8 mouse cellular contexts compared by ENCODE assay signal in genomic region chr10:7662471-7663141, GRCm38 (mm10). TPM values are rescaled to one million over a fixed set of nuclear protein-coding genes. Genes with fewer than 3 reads are reported as not detected.
DNase-seq lines count a peak whose midpoint lies in the region; ATAC-seq and TF ChIP-seq lines count a peak whose summit lies in the region.

No protein-coding gene starts in this region.

- peak overlapping the region; percentile 81 for H3K4me2 ChIP-seq in heart, embryonic 15.5 days
- peak overlapping the region; percentile 83 for H3K4me2 ChIP-seq in hindbrain, embryonic 12.5 days (replicated peaks)

- no peak for DNase-seq in heart, postnatal 10 days
- DNase-seq in embryo, embryonic 10 days (ENCODE audit: low spot score), result peak; percentile 78
- peak; percentile 88 for DNase-seq in lung, postnatal 10 days
- peak; percentile 77 to 78 for DNase-seq in spleen, postnatal 36 days (ENCODE audit: low spot score in 2 of 2)
- DNase-seq in ovary, postnatal 14 days (ENCODE audit: low spot score), result no peak

- intact Hi-C loops in heart, postnatal 10 days (cut with DNase I), result no loop called here

- under 1% methylated on average over 44 of the region's 44 CpGs for WGBS in heart, embryonic 15.5 days
- under 1% methylated on average over 44 of the region's 44 CpGs for WGBS in hindbrain, embryonic 12.5 days

- H3K9ac ChIP-seq in heart, embryonic 15.5 days, result peak overlapping the region; percentile 95
- H3K9ac ChIP-seq in ES-Bruce4 (ENCODE audit: low read depth, poor library complexity, severe bottlenecking), result peak overlapping the region; percentile 86
- peak overlapping the region; percentile 89 for H3K9ac ChIP-seq in hindbrain, embryonic 12.5 days

- no peaks in the 10 kb centered on the region for H3K27me3 ChIP-seq in heart, embryonic 15.5 days
- no peaks in the 10 kb centered on the region for H3K27me3 ChIP-seq in ES-Bruce4 (ENCODE audit: control insufficient read depth, insufficient read depth, low read length, poor library complexity, severe bottlenecking)
- H3K27me3 ChIP-seq in hindbrain, embryonic 12.5 days, result no peaks in the 10 kb centered on the region

- H3K4me3 ChIP-seq in heart, embryonic 15.5 days, result peak overlapping the region; percentile 80
- H3K4me3 ChIP-seq in ES-Bruce4 (ENCODE audit: low read depth, low read length), result peak overlapping the region; percentile 93
- H3K4me3 ChIP-seq in hindbrain, embryonic 12.5 days, result peak overlapping the region; percentile 94

- no peak for TF ChIP-seq POLR2A in ES-Bruce4 (IDR thresholded peaks at IDR 0.05; ENCODE audit: insufficient read depth, low read length)

- H3K4me1 ChIP-seq in heart, embryonic 15.5 days (replicated peaks), result peaks cover 10% of the 10 kb centered on the region; the same call in 1 of the 2 replicates
- no peaks in the 10 kb centered on the region for H3K4me1 ChIP-seq in ES-Bruce4 (ENCODE audit: control insufficient read depth, insufficient read depth, low read length)
- H3K4me1 ChIP-seq in hindbrain, embryonic 12.5 days, result peaks cover 10% of the 10 kb centered on the region

- TF ChIP-seq EP300 in ES-Bruce4 (IDR thresholded peaks at IDR 0.05; ENCODE audit: insufficient read depth, low read depth, low read length), result 0 out of 2 replicates have a peak, but pooled peaks have one; percentile 22

- no peaks in the 10 kb centered on the region for H3K9me3 ChIP-seq in heart, embryonic 15.5 days (replicated peaks)
- no peaks in the 10 kb centered on the region for H3K9me3 ChIP-seq in ES-Bruce4 (replicated peaks; ENCODE audit: control insufficient read depth, insufficient read depth, low read length, poor library complexity, severe bottlenecking)
- H3K9me3 ChIP-seq in hindbrain, embryonic 12.5 days (replicated peaks), result no peaks in the 10 kb centered on the region

- no peaks in the 10 kb centered on the region for H3K36me3 ChIP-seq in heart, embryonic 15.5 days
- no peaks in the 10 kb centered on the region for H3K36me3 ChIP-seq in ES-Bruce4 (ENCODE audit: control insufficient read depth, insufficient read depth, low read length, poor library complexity, severe bottlenecking)
- no peaks in the 10 kb centered on the region for H3K36me3 ChIP-seq in hindbrain, embryonic 12.5 days

- peak overlapping the region; percentile 95 for H3K27ac ChIP-seq in heart, embryonic 15.5 days
- H3K27ac ChIP-seq in ES-Bruce4 (ENCODE audit: insufficient read depth, low read length), result peak overlapping the region; percentile 3; the same call in 1 of the 2 replicates
- H3K27ac ChIP-seq in hindbrain, embryonic 12.5 days, result peak overlapping the region; percentile 92

- peak; percentile 70 for ATAC-seq in heart, embryonic 15.5 days (replicated peaks; ENCODE audit: insufficient number of reproducible peaks, insufficient read depth, low FRiP score, low read depth)
- ATAC-seq in hindbrain, embryonic 12.5 days (ENCODE audit: low FRiP score), result peak; percentile 79

- no peak for TF ChIP-seq CTCF in ES-Bruce4 (IDR thresholded peaks at IDR 0.05; ENCODE audit: low read depth, low read length)

RNA-seq across cellular contexts. Expression of gene Nup43, which starts 4.7 kb away (rescaled TPM):
- 26.8 and 31.3 TPM in 2 replicates for polyA plus RNA-seq in heart, embryonic 15.5 days (2015; fragmentation: Nextera tagmentation; extraction: Ambion mirVana)
- total RNA-seq in heart, postnatal 10 days (2021), result 10 to 100 TPM in 1 of 2 experiments, 1 to 10 TPM in 1; 5.9 to 10.7 TPM
- polyA plus RNA-seq in ES-Bruce4 (2011; ENCODE audit: insufficient read depth, insufficient read length, low read depth, missing spikeins), result 92.5 and 99.6 TPM in 2 replicates
- 40.6 and 42.2 TPM in 2 replicates for polyA plus RNA-seq in hindbrain, embryonic 12.5 days (2016; fragmentation: Nextera tagmentation; extraction: Ambion mirVana)

RNA-seq across cellular contexts. Expression of gene Pcmt1, which starts 18.3 kb away (rescaled TPM):
- polyA plus RNA-seq in heart, embryonic 15.5 days (2015; fragmentation: Nextera tagmentation; extraction: Ambion mirVana), result 122 and 124 TPM in 2 replicates
- 100 to 1,000 TPM; 105 to 107 TPM for total RNA-seq in heart, postnatal 10 days (2021)
- 72.8 and 73.9 TPM in 2 replicates for polyA plus RNA-seq in ES-Bruce4 (2011; ENCODE audit: insufficient read depth, insufficient read length, low read depth, missing spikeins)
- 136 and 137 TPM in 2 replicates for polyA plus RNA-seq in hindbrain, embryonic 12.5 days (2016; fragmentation: Nextera tagmentation; extraction: Ambion mirVana)

RNA-seq across cellular contexts. Expression of gene Lats1, which starts 18.4 kb away (rescaled TPM):
- polyA plus RNA-seq in heart, embryonic 15.5 days (2015; fragmentation: Nextera tagmentation; extraction: Ambion mirVana), result 2.9 and 4.2 TPM in 2 replicates
- 10 to 100 TPM; 20.2 to 22.3 TPM for total RNA-seq in heart, postnatal 10 days (2021)
- 18.9 and 22.0 TPM in 2 replicates for polyA plus RNA-seq in ES-Bruce4 (2011; ENCODE audit: insufficient read depth, insufficient read length, low read depth, missing spikeins)
- polyA plus RNA-seq in hindbrain, embryonic 12.5 days (2016; fragmentation: Nextera tagmentation; extraction: Ambion mirVana), result 16.4 and 17.0 TPM in 2 replicates

Comparison
In these comparisons a context has a peak if more than half of its experiments do, and no peak if none do; other contexts are left out.
1. H3K27ac ChIP-seq: peak in every context shown above with its lines; median percentile 95 in heart, embryonic 15.5 days; 92 in hindbrain, embryonic 12.5 days; 3 in ES-Bruce4.
2. DNase-seq: peak in embryo, embryonic 10 days (single experiment), lung, postnatal 10 days (single experiment) and spleen, postnatal 36 days (2 of 2); none in heart, postnatal 10 days (0 of 2) and ovary, postnatal 14 days (single experiment).
3. Peak in every context shown above with its lines, with median percentiles within 50 percentile points of each other: H3K4me3 ChIP-seq and H3K9ac ChIP-seq.